Mouse (Mus musculus): Measurements from ENCODE around the gene P2rx6. TPM values are rescaled to one million over a fixed set of nuclear protein-coding genes. Genes with fewer than 3 reads are reported as not detected.
A peak's percentile ranks its signal among the peaks of the same experiment; 100 is the strongest.
"Not testable (repeated sequence)": the region's sequence is repeated elsewhere in the genome, so short reads cannot be mapped to it uniquely, and the experiment has no call there.

Gene P2rx6
- total and polyA plus RNA-seq, 3 experiments = 0.11 TPM; not detected in 2

DNA sequence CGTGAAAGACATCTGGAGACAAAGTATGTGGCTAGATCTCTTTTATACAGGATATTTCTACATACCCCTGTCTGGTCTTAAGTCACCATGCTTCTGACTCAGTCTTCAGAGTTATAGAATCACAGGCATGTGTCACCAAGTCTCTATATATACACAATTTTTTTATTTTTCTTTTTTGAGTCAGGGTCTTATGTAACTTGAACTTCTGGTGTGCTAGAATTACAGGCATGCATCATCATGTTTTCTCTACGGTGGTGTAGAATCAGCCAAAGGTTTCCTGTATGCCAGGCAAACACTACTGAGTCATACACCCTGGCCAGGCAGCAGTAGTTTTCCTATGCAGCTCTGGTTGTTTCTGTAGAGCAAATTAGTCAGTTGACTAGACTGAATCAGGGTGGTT, 19.1 kb upstream of the P2rx6 start:
- H3K27me3 ChIP-seq (ENCODE audit: insufficient read depth, low read length) = peaks cover 30% of the 10 kb centered on the region
- DNase-seq (ENCODE audit: low spot score) = no peak
- H3K4me3 ChIP-seq (ENCODE audit: low read depth, low read length) = no peak overlapping the region
- H3K4me1 ChIP-seq (ENCODE audit: insufficient read depth, low read depth, low read length) = no peaks in the 10 kb centered on the region
- no peaks in the 10 kb centered on the region for H3K36me3 ChIP-seq (replicated peaks)
- TF ChIP-seq POLR2AphosphoS5 (IDR thresholded peaks at IDR 0.05; ENCODE audit: insufficient replicate concordance, low read depth, low read length) (no peak), GATA2 (IDR thresholded peaks at IDR 0.05; ENCODE audit: borderline replicate concordance, low read depth, low read length) (no peak), CTCF (IDR thresholded peaks at IDR 0.05; ENCODE audit: low read depth, low read length) (no peak), TAL1 (conservative IDR thresholded peaks at IDR 0.05; ENCODE audit: low read depth, low read length) (no peak), GATA1 (IDR thresholded peaks at IDR 0.05; ENCODE audit: borderline replicate concordance, low read length) (no peak)
- H3K9me3 ChIP-seq (replicated peaks) = 0 out of 2 replicates have a peak, but pooled peaks cover 3% of the 10 kb centered on the region
- no peak for ATAC-seq (ENCODE audit: extremely low read depth, insufficient number of reproducible peaks, low FRiP score, poor library complexity, severe bottlenecking)

DNA sequence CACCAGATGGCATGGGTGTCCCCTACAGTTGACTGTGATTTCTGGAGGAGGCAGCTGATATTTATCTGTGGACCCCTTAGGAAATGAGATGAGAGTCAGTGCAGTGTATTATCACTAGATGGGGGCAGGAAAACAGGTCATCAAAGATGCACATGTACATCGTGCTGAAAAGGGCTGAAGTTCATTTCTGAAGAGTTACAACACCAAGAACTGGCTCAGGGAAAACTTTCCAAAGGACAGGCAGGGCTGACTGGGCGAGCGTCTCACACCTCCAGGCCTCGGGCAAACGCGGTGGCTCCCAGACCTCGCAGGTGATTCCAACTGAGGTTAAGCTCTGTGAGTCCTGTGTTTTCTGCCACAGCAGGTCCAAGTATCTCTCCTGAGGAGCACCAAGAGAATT, 8.8 kb upstream of the P2rx6 start:
- no peak overlapping the region for H3K4me3 ChIP-seq (ENCODE audit: low read depth, low read length)

GRCm38 (mm10) chr16:17553910-17554685, 7.6 kb upstream of the P2rx6 start:
- peak; percentile 96 for DNase-seq (ENCODE audit: low spot score)
- H3K4me3 ChIP-seq (ENCODE audit: low read depth, low read length) = peak overlapping the region; percentile 71
- H3K36me3 ChIP-seq (replicated peaks) = no peaks in the 10 kb centered on the region
- no peak for TF ChIP-seq GATA2 (IDR thresholded peaks at IDR 0.05; ENCODE audit: borderline replicate concordance, low read depth, low read length)
- TF ChIP-seq POLR2AphosphoS5 (IDR thresholded peaks at IDR 0.05; ENCODE audit: insufficient replicate concordance, low read depth, low read length) = no peak
- TF ChIP-seq GATA1 (IDR thresholded peaks at IDR 0.05; ENCODE audit: borderline replicate concordance, low read length) = no peak
- no peak for TF ChIP-seq TAL1 (conservative IDR thresholded peaks at IDR 0.05; ENCODE audit: low read depth, low read length)
- no peak for TF ChIP-seq CTCF (IDR thresholded peaks at IDR 0.05; ENCODE audit: low read depth, low read length)
- H3K4me1 ChIP-seq (ENCODE audit: insufficient read depth, low read depth, low read length) = peaks cover 43% of the 10 kb centered on the region
- H3K27me3 ChIP-seq (ENCODE audit: insufficient read depth, low read length) = peaks cover 27% of the 10 kb centered on the region
- ATAC-seq (ENCODE audit: extremely low read depth, insufficient number of reproducible peaks, low FRiP score, poor library complexity, severe bottlenecking) = peak; percentile 96
- no peaks in the 10 kb centered on the region for H3K9me3 ChIP-seq (replicated peaks)

More for the DNA sequence above, 8.8 kb upstream of the P2rx6 start:
- Histone ChIP-seq H3K9me3 (replicated peaks) (no peaks in the 10 kb centered on the region), H3K4me1 (ENCODE audit: insufficient read depth, low read depth, low read length) (peaks cover 31% of the 10 kb centered on the region), H3K36me3 (replicated peaks) (no peaks in the 10 kb centered on the region), H3K27me3 (ENCODE audit: insufficient read depth, low read length) (peaks cover 17% of the 10 kb centered on the region)
- TF ChIP-seq POLR2AphosphoS5 (IDR thresholded peaks at IDR 0.05; ENCODE audit: insufficient replicate concordance, low read depth, low read length) = no peak
- TF ChIP-seq GATA2 (IDR thresholded peaks at IDR 0.05; ENCODE audit: borderline replicate concordance, low read depth, low read length) = no peak
- no peak for DNase-seq (ENCODE audit: low spot score)
- no peak for ATAC-seq (ENCODE audit: extremely low read depth, insufficient number of reproducible peaks, low FRiP score, poor library complexity, severe bottlenecking)

DNA sequence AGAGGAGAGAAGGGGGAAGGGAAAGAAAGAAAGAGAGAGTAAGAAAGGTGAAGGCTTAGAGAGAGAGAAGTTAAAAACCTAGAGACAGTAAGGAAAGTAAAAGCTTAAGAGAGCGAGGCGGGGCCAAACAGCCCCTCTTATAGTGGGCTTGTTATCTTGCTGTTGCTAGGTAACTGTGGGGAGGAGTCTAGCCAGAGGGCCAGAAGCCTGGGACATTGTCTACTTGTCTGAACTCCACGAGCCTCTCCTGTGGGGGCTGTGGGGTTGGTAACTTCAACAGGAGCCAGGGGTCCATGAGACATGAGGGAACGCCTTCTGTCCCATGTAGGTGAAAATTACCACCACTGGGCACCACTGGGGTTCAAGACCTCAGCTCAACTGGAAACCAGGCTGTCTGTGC, 7.0 kb upstream of the P2rx6 start:
- not testable (repeated sequence) for ATAC-seq (ENCODE audit: extremely low read depth, insufficient number of reproducible peaks, low FRiP score, poor library complexity, severe bottlenecking); H3K36me3 ChIP-seq (replicated peaks); H3K9me3 ChIP-seq (replicated peaks); DNase-seq (ENCODE audit: low spot score)
- H3K4me1 ChIP-seq (ENCODE audit: insufficient read depth, low read depth, low read length) = peaks cover 48% of the 10 kb centered on the region
- H3K4me3 ChIP-seq (ENCODE audit: low read depth, low read length) = peak overlapping the region; percentile 71; the same call in 1 of the 2 replicates
- peaks cover 28% of the 10 kb centered on the region for H3K27me3 ChIP-seq (ENCODE audit: insufficient read depth, low read length)

GRCm38 (mm10) chr16:17556180-17556579, 5.5 kb upstream of the P2rx6 start:
- Histone ChIP-seq H3K9me3 (replicated peaks) (no peaks in the 10 kb centered on the region), H3K27me3 (ENCODE audit: insufficient read depth, low read length) (peaks cover 38% of the 10 kb centered on the region), H3K4me3 (ENCODE audit: low read depth, low read length) (no peak overlapping the region), H3K4me1 (ENCODE audit: insufficient read depth, low read depth, low read length) (peaks cover 53% of the 10 kb centered on the region), H3K36me3 (replicated peaks) (no peaks in the 10 kb centered on the region)
- ATAC-seq (ENCODE audit: extremely low read depth, insufficient number of reproducible peaks, low FRiP score, poor library complexity, severe bottlenecking) (no peak), DNase-seq (ENCODE audit: low spot score) (no peak)
- TF ChIP-seq CTCF (IDR thresholded peaks at IDR 0.05; ENCODE audit: low read depth, low read length) (no peak), POLR2AphosphoS5 (IDR thresholded peaks at IDR 0.05; ENCODE audit: insufficient replicate concordance, low read depth, low read length) (no peak), GATA2 (IDR thresholded peaks at IDR 0.05; ENCODE audit: borderline replicate concordance, low read depth, low read length) (no peak), GATA1 (IDR thresholded peaks at IDR 0.05; ENCODE audit: borderline replicate concordance, low read length) (no peak), TAL1 (conservative IDR thresholded peaks at IDR 0.05; ENCODE audit: low read depth, low read length) (no peak)

GRCm38 (mm10) chr16:17556907-17557306, 4.8 kb upstream of the P2rx6 start:
- no peaks in the 10 kb centered on the region for H3K9me3 ChIP-seq (replicated peaks)
- ATAC-seq (ENCODE audit: extremely low read depth, insufficient number of reproducible peaks, low FRiP score, poor library complexity, severe bottlenecking) (no peak), DNase-seq (ENCODE audit: low spot score) (no peak)
- H3K27me3 ChIP-seq (ENCODE audit: insufficient read depth, low read length) = peaks cover 41% of the 10 kb centered on the region
- TF ChIP-seq CTCF (IDR thresholded peaks at IDR 0.05; ENCODE audit: low read depth, low read length) (no peak), POLR2AphosphoS5 (IDR thresholded peaks at IDR 0.05; ENCODE audit: insufficient replicate concordance, low read depth, low read length) (no peak), TAL1 (conservative IDR thresholded peaks at IDR 0.05; ENCODE audit: low read depth, low read length) (no peak), GATA1 (IDR thresholded peaks at IDR 0.05; ENCODE audit: borderline replicate concordance, low read length) (no peak), GATA2 (IDR thresholded peaks at IDR 0.05; ENCODE audit: borderline replicate concordance, low read depth, low read length) (no peak)
- no peaks in the 10 kb centered on the region for H3K36me3 ChIP-seq (replicated peaks)
- peaks cover 58% of the 10 kb centered on the region for H3K4me1 ChIP-seq (ENCODE audit: insufficient read depth, low read depth, low read length)
- no peak overlapping the region for H3K4me3 ChIP-seq (ENCODE audit: low read depth, low read length)
